Mouse (Mus musculus): ENCODE results near the gene Cx3cr1. TPM values are rescaled to one million over a fixed set of nuclear protein-coding genes. Genes with fewer than 3 reads are reported as not detected.

The Cx3cr1 gene
- polyA plus RNA-seq, 1 experiment, result 9.1 TPM

DNA sequence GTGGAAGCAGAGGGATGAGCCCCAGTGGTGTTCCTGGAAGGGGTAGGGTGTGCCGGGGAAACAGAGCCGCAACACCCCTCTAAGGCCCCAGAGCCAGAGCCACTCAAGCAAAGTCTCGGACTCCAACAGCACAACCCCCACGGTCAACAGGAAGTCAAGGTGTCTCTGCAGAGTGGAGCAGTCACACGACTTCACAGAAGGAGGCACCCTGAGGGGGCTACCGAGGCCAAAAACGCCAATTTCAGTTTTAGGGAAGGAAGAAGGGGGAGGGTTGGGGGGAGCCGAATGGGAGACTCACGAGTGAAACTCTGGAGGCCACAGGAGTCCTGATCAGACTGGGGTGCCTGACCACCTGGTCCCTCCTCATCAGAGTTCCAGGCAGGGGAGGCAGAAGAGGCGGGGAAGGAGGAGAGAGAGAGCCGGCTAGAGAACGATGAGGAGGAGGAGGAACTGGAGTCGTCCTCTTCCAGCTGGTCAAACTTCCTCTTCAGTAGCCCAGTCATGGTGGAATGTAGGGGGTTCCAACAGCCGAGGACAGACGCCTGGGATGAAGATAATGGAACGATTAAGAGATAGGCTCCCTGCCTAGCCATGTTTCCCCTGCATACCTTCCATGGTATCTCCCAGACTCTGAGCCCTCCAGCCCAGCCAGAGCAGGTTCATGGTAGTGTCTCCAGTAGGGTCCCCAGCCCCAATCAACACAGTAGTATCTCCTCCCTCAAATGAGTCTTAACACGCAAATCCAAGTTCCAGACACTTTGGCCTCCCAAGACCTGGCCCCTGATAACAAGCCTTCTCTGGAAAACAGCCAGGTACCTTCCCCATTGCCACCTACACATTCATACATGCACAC lies 92.7 kb downstream of the Cx3cr1 start:
- no peak for DNase-seq (ENCODE audit: low read depth)

DNA sequence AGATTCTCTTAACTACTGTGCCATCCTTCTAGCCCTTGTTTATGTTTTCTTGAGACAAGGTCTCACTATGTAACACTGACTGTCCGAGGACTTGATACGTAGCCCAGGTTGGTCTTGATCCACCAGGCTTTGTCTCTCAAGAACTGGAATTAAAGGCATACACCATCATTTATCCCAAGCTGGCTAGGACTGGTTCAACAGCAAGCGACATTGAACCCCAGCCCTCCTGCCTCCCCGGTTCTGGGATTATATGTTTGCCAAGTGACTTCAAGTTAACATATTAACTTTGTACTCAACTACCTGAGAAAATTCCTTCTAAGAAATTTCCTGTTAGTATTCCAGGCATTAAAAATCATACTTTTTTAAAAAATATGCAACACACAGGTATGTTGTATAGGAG lies 94.4 kb downstream of the Cx3cr1 start:
- no peak for DNase-seq (ENCODE audit: low read depth)

DNA sequence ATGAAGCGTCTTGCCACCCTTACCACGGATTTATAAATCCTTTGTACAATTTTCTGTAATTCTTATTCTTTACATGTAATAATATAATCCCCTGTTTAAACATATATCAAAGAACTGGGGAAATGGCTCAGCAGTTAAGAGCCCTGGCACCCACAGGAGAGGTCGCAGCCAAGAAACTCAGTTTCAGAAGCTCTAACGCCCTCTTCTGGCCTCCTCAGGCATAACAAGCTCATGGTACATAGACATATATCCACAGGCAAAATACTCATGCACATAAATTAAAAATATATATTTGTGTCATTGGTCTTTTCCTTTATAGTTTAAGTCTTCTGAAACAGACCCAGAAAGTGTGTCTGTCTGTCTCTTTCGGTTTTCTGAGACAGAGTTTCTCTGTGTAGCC lies 95.1 kb downstream of the Cx3cr1 start:
- no peak for DNase-seq (ENCODE audit: low read depth)

DNA sequence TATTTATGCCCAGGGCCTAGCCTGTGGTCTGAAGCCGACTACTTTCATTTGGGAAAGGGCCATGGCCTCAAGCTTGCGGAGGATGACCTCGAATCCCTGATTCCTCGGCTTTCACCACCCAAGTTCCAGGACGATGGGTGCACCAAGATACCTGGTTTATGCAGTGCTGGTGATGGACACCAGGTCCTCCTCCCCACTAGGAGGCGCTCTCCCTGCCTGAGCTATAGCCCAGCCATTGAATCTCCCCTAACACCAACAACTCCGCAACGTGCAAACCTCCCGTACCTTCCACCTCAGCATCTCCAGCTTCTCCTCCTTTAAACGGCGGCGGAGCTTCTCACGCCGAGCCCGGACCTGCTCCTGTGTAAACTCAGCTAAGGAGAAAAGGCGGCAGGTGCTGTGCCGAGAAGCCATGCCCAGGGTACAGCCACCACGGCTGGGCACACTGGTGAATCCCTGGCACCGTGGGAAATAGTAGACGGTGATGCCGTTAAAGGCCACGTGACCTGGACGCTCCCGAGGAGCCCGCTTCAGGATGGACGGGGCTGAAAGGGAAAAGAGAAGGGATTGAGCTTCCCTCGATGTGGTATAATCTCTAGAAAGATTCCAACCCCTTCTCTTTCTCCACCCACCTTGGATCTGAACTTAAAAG lies 95.7 kb downstream of the Cx3cr1 start:
- DNase-seq (ENCODE audit: low read depth), result no peak

DNA sequence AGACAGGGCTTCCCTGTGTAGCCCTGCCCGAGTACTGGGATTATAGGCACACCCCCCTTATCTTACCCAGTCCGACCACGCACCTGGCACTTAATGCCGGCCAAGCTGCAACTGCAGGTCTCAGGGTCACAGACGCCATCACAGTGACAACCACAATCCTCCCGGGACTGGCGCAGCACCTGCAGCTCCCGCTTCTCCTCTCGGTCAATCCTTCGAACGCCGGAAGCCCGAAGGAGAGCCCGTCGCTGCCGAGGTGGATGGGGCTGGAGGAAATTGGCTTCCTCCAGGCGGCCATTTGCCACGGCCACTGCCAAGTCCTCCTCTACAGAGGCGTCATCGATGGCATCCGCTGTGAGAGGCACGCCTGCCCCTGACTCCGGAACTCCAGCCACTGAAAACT lies 96.4 kb downstream of the Cx3cr1 start:
- no peak for DNase-seq (ENCODE audit: low read depth)

DNA sequence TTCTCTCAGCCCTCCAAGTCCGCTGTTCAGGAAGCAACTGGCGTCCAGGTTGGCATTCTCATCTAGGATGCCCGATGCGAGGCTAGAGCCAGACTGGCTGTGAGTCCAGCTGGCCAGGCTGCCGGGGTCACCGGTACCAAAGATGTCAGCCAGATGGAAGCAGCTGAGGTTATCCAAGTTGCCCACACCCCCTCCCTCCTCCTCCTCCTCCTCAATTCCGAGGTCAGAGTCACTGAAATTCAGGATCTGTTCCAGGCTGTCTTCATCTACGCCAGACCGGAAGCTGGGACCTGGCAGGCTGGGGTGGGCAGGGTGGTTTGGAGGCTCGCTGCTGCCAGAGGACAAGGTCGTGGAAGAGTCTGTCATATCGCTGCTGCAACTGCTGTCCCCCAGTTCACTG lies 97.1 kb downstream of the Cx3cr1 start:
- DNase-seq (ENCODE audit: low read depth), result no peak

DNA sequence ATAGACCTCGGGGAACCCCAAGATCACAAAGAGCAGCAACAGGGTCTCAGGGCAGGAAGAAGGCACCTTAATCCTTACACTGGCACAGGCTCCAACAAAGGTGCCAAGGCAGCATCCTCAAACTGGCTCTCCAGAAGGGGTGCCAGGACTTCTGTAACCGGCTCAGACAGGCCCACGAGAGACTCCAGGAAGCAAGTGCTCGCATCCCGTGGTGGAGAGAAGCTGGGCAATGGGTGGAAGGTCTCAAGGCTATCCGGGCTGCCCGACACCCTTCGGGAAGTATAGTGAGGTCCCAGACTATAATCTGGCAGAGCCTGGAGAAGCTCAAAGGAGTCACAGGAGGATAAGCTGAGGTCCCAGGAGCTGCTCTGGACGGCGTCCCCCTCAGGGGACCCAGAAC lies 97.5 kb downstream of the Cx3cr1 start:
- no peak for DNase-seq (ENCODE audit: low read depth)

DNA sequence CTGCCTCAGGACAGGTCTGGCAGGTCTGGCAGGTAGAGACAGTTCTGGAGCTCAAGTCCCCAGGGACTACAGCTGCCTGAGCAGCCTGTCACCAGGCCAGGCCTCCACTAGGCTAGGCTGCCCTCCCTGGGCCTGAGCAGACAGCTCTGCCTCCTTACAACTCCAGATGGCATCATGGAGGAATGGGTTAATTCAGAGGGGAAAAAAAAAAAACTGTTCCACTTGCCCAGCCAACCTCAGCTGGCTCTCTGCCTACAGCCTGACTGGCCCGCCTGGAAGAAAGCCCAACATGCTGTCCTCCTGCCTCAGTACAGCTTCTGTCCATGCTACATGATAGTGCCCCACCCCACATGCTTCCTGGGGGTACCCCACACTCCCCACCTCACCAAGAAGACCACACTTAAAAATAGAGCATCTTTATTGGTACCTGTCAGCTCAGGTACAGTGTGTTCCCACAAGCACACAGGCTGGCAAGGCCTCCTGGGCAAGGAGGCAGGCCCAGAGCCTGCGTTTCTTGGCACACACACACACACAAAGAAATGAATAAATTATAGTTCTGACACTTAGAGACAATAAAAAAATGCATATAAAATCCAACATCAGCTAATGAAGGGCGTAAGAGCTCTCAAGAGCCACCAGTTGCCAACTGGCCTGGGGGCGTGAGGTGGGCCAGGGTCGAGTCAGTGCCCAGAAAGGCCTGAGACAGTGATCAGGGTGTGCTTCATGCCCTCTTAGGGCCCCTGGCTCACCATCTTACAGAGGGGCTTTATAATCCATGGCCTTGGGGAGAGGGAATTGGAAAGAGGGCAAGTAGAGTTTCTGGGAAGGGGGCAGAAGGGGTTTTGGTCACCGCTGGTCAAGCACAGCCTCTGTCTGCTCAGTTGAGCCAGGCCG lies 98.7 kb downstream of the Cx3cr1 start:
- DNase-seq (ENCODE audit: low read depth), result peak; percentile 71

DNA sequence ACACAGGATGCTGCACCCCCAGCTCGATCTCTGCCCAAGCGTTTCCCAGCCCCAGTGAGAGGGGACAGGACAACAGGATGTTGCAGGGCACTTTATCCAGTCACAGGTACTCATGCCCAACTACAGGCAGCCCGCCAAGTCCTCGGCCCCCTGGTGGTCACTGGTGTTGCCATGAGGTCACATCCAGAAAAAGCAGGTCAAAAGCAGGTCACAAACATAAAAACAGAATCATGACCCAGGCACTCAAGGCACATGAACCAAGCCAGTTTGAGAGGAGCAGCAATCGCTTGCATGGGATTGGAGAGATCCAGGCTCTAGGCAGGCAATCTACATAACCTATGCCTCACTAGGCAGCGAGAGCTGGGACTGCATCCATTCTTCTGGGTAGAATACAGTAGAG lies 99.5 kb downstream of the Cx3cr1 start:
- DNase-seq (ENCODE audit: low read depth), result peak; percentile 56

DNA sequence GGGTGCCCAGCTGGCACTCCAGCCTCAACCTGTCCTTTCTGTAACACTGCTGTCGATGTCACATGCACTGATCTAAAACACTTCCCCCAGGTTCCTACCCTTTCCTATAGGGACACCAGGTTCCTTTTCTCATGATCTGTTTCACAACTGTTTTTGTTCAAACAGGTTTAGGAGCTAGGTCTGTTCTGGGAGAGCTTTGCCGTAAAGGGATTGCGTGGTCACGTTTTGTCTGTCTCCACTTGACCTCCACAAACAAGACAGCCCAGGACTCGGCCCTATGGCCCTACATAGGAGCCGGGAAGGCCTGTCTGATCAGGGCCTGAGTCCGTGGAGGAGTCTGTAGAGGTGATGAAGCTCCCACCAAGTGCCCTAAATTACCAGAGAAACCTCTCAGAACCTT lies 99.9 kb downstream of the Cx3cr1 start:
- peak; percentile 83 for DNase-seq (ENCODE audit: low read depth)

DNA sequence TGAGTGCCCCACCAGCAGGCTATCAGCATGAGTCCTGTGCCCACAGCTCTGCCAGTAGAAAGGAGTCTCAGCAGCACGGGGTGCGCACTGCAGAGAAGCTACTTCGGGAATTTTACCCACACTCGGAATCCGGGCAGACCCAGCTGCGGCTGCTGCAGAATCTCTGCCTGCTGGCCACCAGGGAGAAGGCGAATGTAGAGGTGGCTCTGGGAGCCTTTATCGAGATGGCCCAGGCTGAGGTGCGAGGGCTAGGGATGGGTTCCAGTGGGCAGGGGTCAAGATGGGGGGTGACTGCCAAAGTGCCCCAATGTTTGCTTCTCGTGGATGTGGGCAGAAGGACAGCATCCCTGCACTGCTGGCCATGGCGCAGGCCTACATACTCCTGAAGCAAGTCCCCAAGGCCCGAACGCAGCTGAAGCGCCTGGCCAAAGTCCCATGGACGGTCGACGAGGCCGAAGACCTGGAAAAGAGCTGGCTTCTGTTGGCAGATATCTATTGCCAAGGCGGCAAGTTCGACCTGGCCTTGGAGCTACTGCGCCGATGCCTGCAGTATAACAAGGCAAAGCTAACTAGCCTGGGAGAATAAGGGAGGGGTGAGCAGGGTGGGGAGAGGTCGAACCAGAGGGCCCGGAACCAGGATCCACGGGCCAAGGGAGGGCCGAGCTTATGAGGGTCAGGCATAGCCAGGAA lies 103.3 kb downstream of the Cx3cr1 start:
- no peak for DNase-seq (ENCODE audit: low read depth)

DNA sequence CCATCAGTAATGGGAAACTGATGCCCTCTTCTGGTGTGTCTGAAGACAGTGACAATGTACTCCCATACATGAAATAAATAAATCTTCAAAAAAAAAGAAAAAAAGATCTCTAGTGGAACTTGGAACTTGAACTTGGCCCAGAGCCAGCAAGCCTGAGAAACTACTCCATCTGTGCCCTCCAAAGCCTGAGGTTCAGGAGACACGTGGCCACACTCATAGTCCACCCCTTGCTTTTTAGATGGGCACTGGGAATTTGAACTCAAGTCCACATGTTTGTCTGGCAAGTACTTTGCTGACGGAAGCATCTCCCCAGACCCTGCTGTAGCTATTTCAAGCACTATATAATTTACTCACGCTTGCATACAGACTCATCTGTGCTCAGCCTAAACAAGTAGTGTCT lies 104.5 kb downstream of the Cx3cr1 start:
- DNase-seq (ENCODE audit: low read depth), result no peak

DNA sequence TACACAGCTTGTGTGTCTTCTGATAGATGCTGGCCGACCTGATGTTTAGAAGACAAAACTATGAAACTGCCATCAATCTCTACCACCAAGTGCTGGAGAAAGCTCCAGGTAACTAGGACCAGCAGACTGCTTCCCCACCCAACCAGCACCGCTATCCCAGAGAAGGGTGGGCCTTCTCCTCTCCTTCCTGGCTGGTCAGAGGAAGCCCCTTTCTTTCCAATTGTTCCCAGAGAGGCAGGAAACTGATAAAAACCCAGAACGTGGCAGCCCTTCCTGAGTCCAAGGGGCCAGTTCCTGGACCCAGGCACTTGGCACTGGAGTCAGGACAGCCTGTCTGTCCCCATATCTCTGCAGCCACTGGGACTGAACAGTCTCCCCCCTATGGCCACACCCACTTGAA lies 105.5 kb downstream of the Cx3cr1 start:
- DNase-seq (ENCODE audit: low read depth), result no peak

DNA sequence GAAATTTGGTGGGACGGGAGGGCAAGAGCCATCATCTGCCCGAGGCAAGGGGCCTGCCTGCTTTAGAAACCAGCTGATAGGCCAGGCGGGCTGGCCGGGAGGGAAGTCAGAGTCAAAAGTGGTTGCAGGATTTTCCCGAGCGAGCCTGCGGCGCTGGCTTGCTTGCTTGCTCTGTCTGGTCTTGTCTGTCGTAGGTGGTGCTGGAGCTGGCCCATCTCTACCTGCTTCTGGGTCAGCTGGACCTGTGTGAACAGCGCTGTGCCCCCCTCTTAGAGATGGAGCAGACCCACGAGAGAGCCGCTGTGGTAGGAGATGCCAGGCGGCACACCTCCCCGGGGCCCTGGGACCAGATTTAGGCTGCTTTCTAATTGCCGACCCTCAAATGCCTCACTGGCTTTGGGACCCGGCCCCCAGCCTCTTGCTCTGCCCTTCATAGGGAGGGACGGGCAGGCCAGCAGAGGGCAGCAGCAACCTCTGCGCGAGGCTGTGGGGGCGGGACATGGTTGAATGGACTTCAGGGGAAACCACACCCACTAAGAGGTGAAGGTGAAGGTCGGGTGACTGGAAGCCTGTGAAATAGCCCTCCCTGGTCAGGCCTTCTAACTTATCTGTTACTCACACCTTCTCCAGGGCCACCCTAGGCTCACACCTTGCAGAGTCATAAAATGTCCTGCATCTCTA lies 106.6 kb downstream of the Cx3cr1 start:
- DNase-seq (ENCODE audit: low read depth), result peak; percentile 65

DNA sequence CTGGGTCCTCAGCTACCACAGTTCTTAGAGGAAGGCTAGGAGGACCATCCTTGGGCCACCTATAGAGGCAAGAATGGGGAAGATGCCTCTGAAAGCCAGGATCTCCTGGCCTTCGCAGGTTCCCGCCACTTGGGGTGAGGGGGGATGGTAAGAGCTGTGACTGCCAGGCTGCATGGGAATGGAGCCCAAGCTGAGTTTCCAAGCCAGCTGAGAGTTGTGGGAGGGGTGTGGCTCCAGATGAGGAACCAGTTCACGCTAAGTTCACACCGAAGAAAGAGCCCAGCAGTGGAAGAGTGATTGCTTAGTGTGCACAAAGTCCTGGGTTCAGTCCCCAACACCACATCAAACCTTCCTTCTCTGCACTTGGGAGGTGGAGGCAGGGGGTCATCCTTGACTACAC lies 107.5 kb downstream of the Cx3cr1 start:
- no peak for DNase-seq (ENCODE audit: low read depth)

DNA sequence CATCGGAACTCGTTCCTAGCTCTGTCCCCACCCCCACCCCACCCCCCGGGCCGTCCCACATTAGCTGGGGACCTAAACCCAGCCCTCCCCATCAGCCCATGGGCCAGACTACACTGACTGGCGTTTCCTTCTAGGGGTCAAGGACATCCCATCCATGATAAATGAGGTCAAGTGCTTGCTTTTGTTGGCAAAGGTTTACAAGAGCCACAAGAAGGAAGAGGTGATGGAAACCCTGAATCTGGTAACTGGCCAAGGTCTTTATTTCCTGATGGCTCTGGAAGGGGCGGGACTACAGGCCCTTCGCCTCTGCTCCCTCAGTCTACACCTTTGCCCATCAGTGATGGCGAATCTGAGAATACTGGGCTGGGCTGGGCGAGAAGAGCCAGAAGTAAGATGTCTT lies 110.8 kb downstream of the Cx3cr1 start:
- no peak for DNase-seq (ENCODE audit: low read depth)

DNA sequence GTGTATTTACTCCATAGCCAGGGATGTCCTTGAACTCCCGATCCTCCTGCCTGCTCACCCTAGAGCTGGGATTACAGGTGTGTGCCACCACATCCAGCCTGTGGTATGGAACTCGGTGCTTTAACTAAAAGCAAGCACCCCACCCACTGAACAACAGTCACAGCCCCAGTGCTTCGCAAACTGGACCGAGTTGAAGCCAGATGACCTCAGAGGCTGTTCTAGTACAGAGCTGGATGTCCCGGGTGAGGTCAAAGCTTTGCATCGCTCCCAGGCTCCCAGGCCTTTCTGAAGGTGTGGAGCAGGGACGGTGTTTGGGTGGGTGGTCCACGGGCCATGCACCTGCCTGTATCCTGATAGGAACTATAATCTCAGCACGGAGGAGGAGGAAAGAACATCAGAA lies 118.3 kb downstream of the Cx3cr1 start:
- DNase-seq (ENCODE audit: low read depth), result no peak

DNA sequence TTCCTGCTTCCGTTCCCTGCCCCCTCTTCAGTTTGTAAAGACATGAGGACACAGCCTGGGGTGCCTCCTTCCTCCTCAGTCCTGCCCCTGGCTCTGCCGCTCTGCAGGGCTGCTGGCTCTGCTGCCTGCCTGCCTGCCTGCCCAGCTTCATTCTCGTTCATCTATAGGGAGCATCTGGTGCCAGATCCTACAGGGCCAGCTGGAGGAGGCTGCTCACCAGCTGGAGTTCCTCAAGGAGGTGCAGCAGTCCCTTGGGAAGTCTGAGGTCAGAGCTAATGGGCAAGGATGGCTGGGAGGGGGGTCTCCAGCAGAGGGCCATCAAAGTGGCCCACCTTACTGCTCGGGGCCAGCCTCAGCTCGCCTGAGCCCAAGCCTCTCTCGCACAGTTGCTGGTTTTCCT lies 119.2 kb downstream of the Cx3cr1 start:
- DNase-seq (ENCODE audit: low read depth), result no peak

DNA sequence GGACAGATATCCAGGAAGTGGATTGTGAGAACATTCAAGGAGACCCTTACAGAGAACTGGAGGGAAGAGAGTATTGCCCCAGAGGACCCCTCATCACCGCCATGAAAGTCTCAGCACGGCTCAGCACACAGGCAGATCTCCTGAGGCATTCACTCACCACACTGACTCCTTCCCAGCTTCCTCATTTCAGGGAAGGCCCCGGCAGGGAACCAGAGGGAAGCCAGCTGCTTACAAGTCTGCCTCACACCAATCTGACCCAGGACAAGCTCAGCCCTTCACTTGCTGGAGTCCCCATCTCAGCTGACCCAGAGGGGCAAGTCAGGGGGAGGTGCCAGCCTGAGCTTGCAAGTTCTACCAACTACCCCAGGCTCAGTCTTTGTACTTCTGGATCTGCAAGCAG lies 120.9 kb downstream of the Cx3cr1 start:
- no peak for DNase-seq (ENCODE audit: low read depth)

DNA sequence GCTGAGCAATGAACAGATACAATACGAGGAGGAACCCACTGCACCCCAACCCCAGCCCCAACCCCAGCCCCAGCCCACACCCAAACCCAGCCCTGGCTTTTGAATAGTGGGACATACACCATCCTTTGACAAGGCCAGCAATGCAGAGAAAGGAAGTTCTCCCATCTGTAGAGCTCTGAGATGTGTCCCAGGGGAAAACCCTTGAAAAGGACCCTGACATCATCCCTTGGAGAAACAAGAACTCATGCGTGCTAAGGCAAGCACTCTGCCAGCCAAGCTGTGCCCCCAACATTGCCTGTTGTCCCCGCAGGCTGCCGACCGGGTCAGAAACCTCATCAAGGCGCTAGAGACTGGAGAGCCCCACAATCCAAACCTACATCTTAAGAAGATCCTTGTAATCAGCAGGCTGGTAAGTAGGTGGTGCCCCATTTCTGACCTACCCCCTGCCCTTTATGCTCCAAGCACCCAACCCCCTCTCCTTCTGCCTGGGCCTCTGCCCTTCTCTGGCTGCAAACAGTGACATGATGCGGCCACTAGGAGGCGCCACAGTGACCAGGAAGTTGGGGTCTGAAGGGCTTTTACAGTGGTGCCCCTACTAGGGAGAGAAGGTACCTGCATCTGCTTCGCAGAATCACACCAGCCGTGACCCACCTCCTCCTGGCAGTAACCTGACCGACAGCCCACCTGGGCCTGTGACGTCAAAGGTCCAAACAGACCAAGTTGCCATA lies 124.3 kb downstream of the Cx3cr1 start:
- DNase-seq (ENCODE audit: low read depth), result no peak

DNA sequence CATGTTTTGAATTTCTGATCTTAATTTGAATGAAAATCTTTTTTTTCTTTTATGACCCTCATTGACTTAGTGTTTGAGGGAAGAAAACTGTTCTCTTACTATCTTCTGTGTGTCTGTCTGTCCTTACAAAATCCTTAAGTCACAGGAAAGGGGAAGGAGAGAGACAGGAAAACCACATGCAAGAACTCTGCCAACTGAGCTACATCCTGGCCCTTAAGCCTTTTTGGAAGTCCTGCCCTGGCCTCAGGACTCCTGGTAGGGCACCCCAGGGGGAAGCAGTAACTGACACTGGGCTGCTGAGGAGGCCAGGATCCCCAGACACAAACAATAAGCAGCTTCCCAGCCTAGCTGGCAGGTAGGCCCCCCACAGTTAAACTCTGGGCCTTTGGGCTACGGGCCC lies 126.4 kb downstream of the Cx3cr1 start:
- no peak for DNase-seq (ENCODE audit: low read depth)

All from gonadal fat pad, adult 2 months (tissue).